Mouse (Mus musculus) embryonic fibroblast, embryonic 13.5 days (primary cell): Measurements from ENCODE around the gene Trem2. TPM values are rescaled to one million over a fixed set of nuclear protein-coding genes. Genes with fewer than 3 reads are reported as not detected.

Experiments used
- H3K27ac ChIP-seq: 2 replicates; pipeline ENCODE4 v1.5.1; 2012; ENCODE audit warnings: low read length, control low read depth, inconsistent platforms; ENCODE audit not compliant: insufficient read depth
- H3K4me1 ChIP-seq: 2 replicates; pipeline ENCODE4 v1.6.1; 2011; ENCODE audit warnings: low read length; ENCODE audit not compliant: control insufficient read depth, insufficient read depth
- H3K4me3 ChIP-seq: 2 replicates; pipeline ENCODE4 v1.5.1; 2011; ENCODE audit warnings: mild to moderate bottlenecking, control low read depth, low read length; ENCODE audit not compliant: insufficient read depth
- CTCF ChIP-seq: IDR thresholded peaks from 2 replicates; pipeline ENCODE4 v1.5.1; 2011; ENCODE audit warnings: mild to moderate bottlenecking, control low read depth, low read length, moderate library complexity, borderline replicate concordance; ENCODE audit not compliant: insufficient read depth
- POLR2A ChIP-seq: IDR thresholded peaks from 2 replicates; pipeline ENCODE4 v1.6.1; 2011; ENCODE audit warnings: low read depth, mild to moderate bottlenecking, control low read depth, low read length, moderate library complexity
- polyA plus RNA-seq: library from polyadenylated mRNA; stranded (reverse); fragments of >200 nt; gene quantifications from 2 replicates; pipeline ENCODE4 v1.2.4, GENCODE M21; 2011; ENCODE audit warnings: low read depth; ENCODE audit not compliant: missing spikeins, insufficient read length

Trem2 gene
- polyA plus RNA-seq, 1 experiment, result 2.2 TPM

GRCm38 (mm10) chr17:48324258-48324657, 21.9 kb upstream of the Trem2 start:
- H3K4me1 ChIP-seq, result no peaks in the 10 kb centered on the region; the same call in 1 of the 2 replicates
- H3K27ac ChIP-seq, result no peak overlapping the region
- no peak overlapping the region for H3K4me3 ChIP-seq
- TF ChIP-seq CTCF, result no peak
- no peak for TF ChIP-seq POLR2A

GRCm38 (mm10) chr17:48325093-48325492, 21.1 kb upstream of the Trem2 start:
- Histone ChIP-seq H3K4me1 (no peaks in the 10 kb centered on the region; the same call in 1 of the 2 replicates), H3K4me3 (no peak overlapping the region), H3K27ac (no peak overlapping the region)
- TF ChIP-seq CTCF, result no peak
- no peak for TF ChIP-seq POLR2A

GRCm38 (mm10) chr17:48325638-48326037, 20.6 kb upstream of the Trem2 start:
- TF ChIP-seq POLR2A (no peak), CTCF (no peak)
- Histone ChIP-seq H3K27ac (no peak overlapping the region), H3K4me1 (no peaks in the 10 kb centered on the region; the same call in 1 of the 2 replicates), H3K4me3 (no peak overlapping the region)

GRCm38 (mm10) chr17:48326656-48327055, 19.5 kb upstream of the Trem2 start:
- Histone ChIP-seq H3K27ac (peak overlapping the region; percentile 36; the same call in 1 of the 2 replicates), H3K4me3 (no peak overlapping the region), H3K4me1 (no peaks in the 10 kb centered on the region; the same call in 1 of the 2 replicates)
- TF ChIP-seq POLR2A, result no peak
- TF ChIP-seq CTCF, result no peak

GRCm38 (mm10) chr17:48332524-48332923, 13.7 kb upstream of the Trem2 start:
- no peaks in the 10 kb centered on the region; the same call in 1 of the 2 replicates for H3K4me1 ChIP-seq
- H3K4me3 ChIP-seq, result no peak overlapping the region
- no peak for TF ChIP-seq CTCF
- TF ChIP-seq POLR2A, result no peak
- no peak overlapping the region for H3K27ac ChIP-seq

GRCm38 (mm10) chr17:48334186-48334585, 12.0 kb upstream of the Trem2 start:
- Histone ChIP-seq H3K4me1 (no peaks in the 10 kb centered on the region; the same call in 1 of the 2 replicates), H3K4me3 (no peak overlapping the region), H3K27ac (no peak overlapping the region)
- TF ChIP-seq CTCF (no peak), POLR2A (no peak)

GRCm38 (mm10) chr17:48336857-48337256, 9.3 kb upstream of the Trem2 start:
- H3K27ac ChIP-seq, result no peak overlapping the region
- no peaks in the 10 kb centered on the region; the same call in 1 of the 2 replicates for H3K4me1 ChIP-seq
- H3K4me3 ChIP-seq, result no peak overlapping the region
- TF ChIP-seq CTCF (peak; percentile 88; the same call in 1 of the 2 replicates), POLR2A (no peak)

GRCm38 (mm10) chr17:48340267-48340666, 5.9 kb upstream of the Trem2 start:
- no peaks in the 10 kb centered on the region for H3K4me1 ChIP-seq
- no peak overlapping the region for H3K4me3 ChIP-seq
- H3K27ac ChIP-seq, result no peak overlapping the region
- no peak for TF ChIP-seq POLR2A
- TF ChIP-seq CTCF, result no peak

GRCm38 (mm10) chr17:48341947-48342346, 4.3 kb upstream of the Trem2 start:
- Histone ChIP-seq H3K4me1 (no peaks in the 10 kb centered on the region), H3K4me3 (no peak overlapping the region), H3K27ac (no peak overlapping the region)
- TF ChIP-seq POLR2A (no peak), CTCF (no peak)

- Histone ChIP-seq H3K27ac (no peak overlapping the region), H3K4me1 (no peaks in the 10 kb centered on the region), H3K4me3 (no peak overlapping the region)
- TF ChIP-seq CTCF (no peak), POLR2A (no peak)
Observed at GRCm38 (mm10) chr17:48343065-48343464, 3.1 kb upstream of the Trem2 start.

GRCm38 (mm10) chr17:48345824-48346223, 377 bp upstream of the Trem2 start:
- no peak overlapping the region for H3K27ac ChIP-seq
- TF ChIP-seq POLR2A (no peak), CTCF (no peak)
- no peaks in the 10 kb centered on the region for H3K4me1 ChIP-seq
- H3K4me3 ChIP-seq, result no peak overlapping the region
